Mouse (Mus musculus) adrenal gland, adult 2 months (tissue): ENCODE measurements around the gene Mybl2. TPM values are rescaled to one million over a fixed set of nuclear protein-coding genes. Genes with fewer than 3 reads are reported as not detected.
A peak's percentile ranks its signal among the peaks of the same experiment; 100 is the strongest.

Experiments
- DNase-seq: peaks from one replicate; pipeline ENCODE4 v3.0.0; 2021
- microRNA-seq, 2 experiments: library from miRNA; unstranded; fragments of <30 nt; microRNA quantifications; one replicate each; pipeline ENCODE4 v1.2.0; 2021
- polyA plus RNA-seq: library from polyadenylated mRNA; depleted of rRNA; stranded (reverse); fragments of >200 nt; gene quantifications from 2 replicates; pipeline ENCODE4 v1.2.3, GENCODE M21; 2012; rRNA removed
- total RNA-seq, 2 experiments: library from RNA; stranded (reverse); gene quantifications; 2 replicates each; pipeline ENCODE4 v1.2.3; 2021

Gene Mybl2
- total and polyA plus RNA-seq, 3 experiments: 1.3 to 2.2 (median 1.9) TPM

GRCm38 (mm10) chr2:163111413-163112201 lies 57.1 kb downstream of the Mybl2 start:
- DNase-seq: no peak

DNA sequence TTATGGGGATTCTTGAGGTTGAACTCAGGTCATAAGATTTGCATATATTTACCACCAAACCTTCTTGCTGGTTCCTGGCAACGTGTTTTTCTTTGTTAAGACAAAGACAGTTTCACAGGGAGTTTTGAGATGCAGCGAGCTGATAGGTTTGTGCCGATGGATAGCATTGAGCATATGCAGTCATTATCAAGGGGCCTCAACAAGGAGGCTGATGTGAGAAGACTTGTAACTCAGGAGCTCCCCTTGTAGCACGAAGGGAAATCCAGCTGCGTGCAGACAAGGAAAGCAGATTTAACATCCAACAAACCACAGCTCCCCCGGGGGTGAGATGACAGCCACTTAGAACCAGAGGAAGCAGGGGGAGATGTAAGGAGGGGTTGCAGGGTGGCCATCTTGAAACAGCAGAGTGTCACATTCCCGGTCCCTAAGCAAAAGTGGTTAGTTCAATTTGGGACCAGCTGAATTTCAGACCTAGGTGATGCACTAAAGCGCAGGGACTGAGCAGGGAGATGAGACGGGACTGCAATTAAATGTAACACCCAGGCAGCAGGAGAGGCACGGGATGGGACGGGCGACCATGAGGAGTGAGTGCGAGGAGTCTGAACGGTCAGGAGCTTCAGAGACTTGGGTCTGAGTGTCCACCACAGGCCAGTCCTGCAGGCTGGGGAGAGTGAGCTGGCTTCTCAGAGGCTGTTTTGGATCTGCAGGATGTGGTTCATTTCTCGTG lies 66.3 kb downstream of the Mybl2 start:
- no peak for DNase-seq

DNA sequence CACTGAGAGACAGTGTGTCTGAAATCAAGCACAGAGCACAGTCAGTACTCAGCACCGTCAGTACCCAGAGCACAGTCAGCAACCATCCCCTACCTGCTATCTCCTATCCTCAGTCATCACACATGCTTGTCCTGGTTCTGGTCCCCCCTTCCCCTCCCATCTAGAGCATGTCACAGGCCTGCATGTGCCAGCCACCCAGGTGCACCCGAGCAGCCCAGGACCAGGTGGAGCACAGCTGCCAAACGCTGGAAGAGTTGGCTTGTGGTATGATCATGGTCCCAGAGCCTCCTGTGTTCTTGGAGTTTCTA lies 66.8 kb downstream of the Mybl2 start:
- DNase-seq: no peak

DNA sequence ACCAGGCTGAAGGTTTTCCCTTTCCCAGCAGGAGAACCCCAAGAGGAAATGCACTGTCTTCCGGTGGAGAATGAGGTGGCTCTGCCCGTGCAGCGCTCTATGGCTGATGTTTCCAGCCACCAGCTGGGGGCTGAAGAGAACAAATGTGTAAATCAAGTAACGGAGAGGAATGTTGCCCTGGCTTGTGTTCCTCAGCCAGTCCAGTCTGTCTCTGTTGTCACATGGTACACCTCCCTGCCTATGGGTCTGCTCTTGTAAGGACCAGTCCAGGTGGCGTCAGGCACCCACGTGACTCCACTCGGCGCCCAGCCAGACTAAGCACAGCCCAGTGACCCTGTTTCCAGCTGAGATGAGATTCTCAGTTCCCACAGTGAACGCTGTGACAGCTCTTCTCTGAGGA lies 67.8 kb downstream of the Mybl2 start:
- peak; percentile 57 for DNase-seq

DNA sequence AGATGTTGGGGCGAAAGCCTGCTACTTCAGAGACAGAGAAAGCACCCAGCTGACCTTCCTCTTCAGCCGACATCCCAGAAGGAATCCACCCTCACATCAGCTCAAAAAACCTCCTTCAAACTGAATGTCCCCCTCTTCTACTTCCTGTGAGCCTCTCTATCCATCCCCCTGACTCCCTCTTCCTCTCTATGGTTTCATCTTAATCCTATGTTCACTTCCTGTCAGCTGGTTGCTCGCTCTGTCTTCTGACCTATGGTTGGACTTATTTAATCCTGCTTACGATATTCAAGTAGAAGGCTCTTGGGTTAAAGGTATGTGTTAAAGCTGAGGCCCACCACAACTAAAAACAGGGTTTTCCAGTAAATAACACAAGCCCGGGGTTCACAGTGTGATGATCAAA lies 69.0 kb downstream of the Mybl2 start:
- DNase-seq: no peak

DNA sequence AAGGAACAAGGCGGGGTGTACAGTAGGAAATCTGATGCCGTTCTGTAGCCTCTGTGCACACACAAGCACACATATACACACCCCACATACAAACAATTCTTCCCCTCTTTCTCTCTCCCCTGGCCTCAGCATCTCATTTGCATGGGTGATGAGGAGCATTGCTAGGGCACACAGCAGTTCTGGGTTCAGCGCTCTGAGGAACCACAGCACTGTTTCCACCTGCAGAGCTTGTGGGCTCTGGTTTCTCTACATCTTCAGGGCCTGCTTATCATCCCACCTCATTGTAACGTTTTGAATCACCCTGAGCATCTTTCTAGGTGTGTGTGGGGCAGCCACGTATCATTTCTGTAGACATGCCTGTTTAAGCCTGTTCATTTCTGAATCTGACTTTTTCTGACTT lies 76.3 kb downstream of the Mybl2 start:
- no peak for DNase-seq

DNA sequence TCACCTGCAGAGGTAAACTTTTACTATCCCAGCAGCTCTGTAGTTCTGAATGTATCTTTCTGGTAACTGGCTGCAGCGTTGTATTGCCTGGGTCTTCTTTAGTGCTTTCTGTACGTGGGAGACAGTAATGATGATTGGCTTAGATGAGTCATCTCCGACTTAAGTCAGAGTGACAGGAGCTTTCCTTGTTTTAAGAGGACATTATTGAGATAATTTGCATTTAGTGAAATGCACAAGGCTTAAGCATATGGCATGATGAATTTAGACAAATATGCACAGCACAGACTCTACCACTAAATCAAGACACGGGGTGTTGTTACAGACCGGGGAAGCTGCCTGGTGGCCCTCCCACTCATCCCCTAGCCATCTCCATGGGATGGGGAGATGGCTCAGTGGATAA lies 77.8 kb downstream of the Mybl2 start:
- no peak for DNase-seq

Small RNA genes within 50 kb of the gene (microRNA-seq; reads per million reads assigned to microRNA genes)
- gene Gm22174 (0 reads per million in 2 experiments), gene Mir7003 (0 reads per million in 2 experiments)

Other genes starting within 250 kb of the Mybl2 start
- gene Srsf6, start 123.2 kb upstream of the Mybl2 start, total RNA-seq: 100 to 1,000 TPM; 151 to 216 TPM
- gene Srsf6, start 123.2 kb upstream of the Mybl2 start, polyA plus RNA-seq: 398 and 460 TPM in 2 replicates
- gene L3mbtl1, start 111.2 kb upstream of the Mybl2 start, total RNA-seq: under 1 TPM; 0.31 to 0.37 TPM
- gene L3mbtl1, start 111.2 kb upstream of the Mybl2 start, polyA plus RNA-seq: 0.12 and 0.38 TPM in 2 replicates
- 1 to 10 TPM in 1 of 2 experiments, under 1 TPM in 1; 0.35 to 1.1 TPM for gene Sgk2, start 67.4 kb upstream of the Mybl2 start, total RNA-seq
- 0.35 and 0.77 TPM in 2 replicates for gene Sgk2, start 67.4 kb upstream of the Mybl2 start, polyA plus RNA-seq
- 10 to 100 TPM; 44.5 to 55.8 TPM for gene Ift52, start 37.3 kb upstream of the Mybl2 start, total RNA-seq
- gene Ift52, start 37.3 kb upstream of the Mybl2 start, polyA plus RNA-seq: 19.4 and 25.9 TPM in 2 replicates
- gene Gtsf1l, start 33.2 kb downstream of the Mybl2 start, total RNA-seq: not detected
- not detected in 2 replicates for gene Gtsf1l, start 33.2 kb downstream of the Mybl2 start, polyA plus RNA-seq
- 1 to 10 TPM; 4.0 to 7.4 TPM for gene Tox2, start 148.4 kb downstream of the Mybl2 start, total RNA-seq
- 8.0 and 32.8 TPM in 2 replicates for gene Tox2, start 148.4 kb downstream of the Mybl2 start, polyA plus RNA-seq